Mouse (Mus musculus): ENCODE results near the gene Pigz. TPM values are rescaled to one million over a fixed set of nuclear protein-coding genes. Genes with fewer than 3 reads are reported as not detected.

The Pigz gene
- 1.1 and 1.4 TPM in 2 replicates for total RNA-seq (2012; rRNA removed)
- total RNA-seq (2014; rRNA removed): 2.8 and 2.9 TPM in 2 replicates
- polyA plus RNA-seq (2012; ENCODE audit: insufficient read length, low read depth): 6.4 and 7.1 TPM in 2 replicates

GRCm38 (mm10) chr16:31933751-31934549 lies at the start of gene Pigz:
TSS of gene Pigz (plus strand) at chr16:31933851.
- H3K79me2 ChIP-seq (replicated peaks; ENCODE audit: control insufficient read depth, extremely low read depth, insufficient read depth, poor library complexity, severe bottlenecking): no peaks in the 10 kb centered on the region
- peaks cover 9 to 68% of the 10 kb centered on the region in 2 experiments for H3K36me3 ChIP-seq (replicated peaks in 1 of 2; ENCODE audit: control insufficient read depth in 1 of 2, insufficient read depth in 1 of 2, low read length in 1 of 2)
- no peak for TF ChIP-seq ZKSCAN1 (IDR thresholded peaks at IDR 0.05; ENCODE audit: borderline replicate concordance, low read depth, low read length)
- H3K4me1 ChIP-seq (ENCODE audit: control insufficient read depth in 1 of 2, insufficient read depth in 2 of 2): peaks cover 1 to 22% of the 10 kb centered on the region in 2 experiments; a peak in 3 of 4 replicates
- in situ Hi-C loops (cut with MboI; ENCODE audit: low pct_ligation_motif_present, low pct_unique_long_range_greater_than_20kb, low sequenced_read_pairs) (no loop called here), dilution Hi-C loops (cut with MboI; ENCODE audit: extremely low pct_ligation_motif_present, extremely low pct_unique_long_range_greater_than_20kb, low sequenced_read_pairs) (no loop called here)
- no peak within 1 kb of the TSS for H3K4me2 ChIP-seq (ENCODE audit: insufficient read depth, low read depth, poor library complexity, severe bottlenecking)
- peak within 1 kb of the TSS in 1 of 3 experiments; percentile 21 for H3K4me3 ChIP-seq (replicated peaks in 1 of 3; ENCODE audit: low read depth in 2 of 3, low read length in 2 of 3, poor library complexity in 1 of 3)
- H3K27me3 ChIP-seq (replicated peaks): no peaks in the 10 kb centered on the region
- DNase-seq (ENCODE audit: extremely low read depth): no peak
- no peak within 1 kb of the TSS for H3K9ac ChIP-seq (ENCODE audit: insufficient read depth, low read depth)
- peaks cover 75% of the 10 kb centered on the region for H3K9me3 ChIP-seq (replicated peaks; ENCODE audit: low read length)
- H3K27ac ChIP-seq (ENCODE audit: insufficient read depth, low read depth): no peak within 1 kb of the TSS

GRCm38 (mm10) chr16:31883902-31884301 lies 49.7 kb upstream of the Pigz start:
- no peak overlapping the region for H3K4me3 ChIP-seq (replicated peaks in 1 of 3; ENCODE audit: low read depth in 2 of 3, low read length in 2 of 3, poor library complexity in 1 of 3)
- H3K36me3 ChIP-seq (replicated peaks in 1 of 2; ENCODE audit: control insufficient read depth in 1 of 2, insufficient read depth in 1 of 2, low read length in 1 of 2): no peaks in the 10 kb centered on the region
- H3K9me3 ChIP-seq (replicated peaks; ENCODE audit: low read length): no peaks in the 10 kb centered on the region
- dilution Hi-C loops (cut with MboI; ENCODE audit: extremely low pct_ligation_motif_present, extremely low pct_unique_long_range_greater_than_20kb, low sequenced_read_pairs): no loop called here
- no peak overlapping the region for H3K4me2 ChIP-seq (ENCODE audit: insufficient read depth, low read depth, poor library complexity, severe bottlenecking)
- no peak overlapping the region for H3K27ac ChIP-seq (ENCODE audit: insufficient read depth, low read depth)
- no peaks in the 10 kb centered on the region for H3K27me3 ChIP-seq (replicated peaks)
- no peak for TF ChIP-seq E2F4 (IDR thresholded peaks at IDR 0.05; ENCODE audit: insufficient replicate concordance, low read depth, low read length)
- TF ChIP-seq MAZ (IDR thresholded peaks at IDR 0.05; ENCODE audit: low read depth, low read length): no peak
- TF ChIP-seq TCF12 (IDR thresholded peaks at IDR 0.05; ENCODE audit: low read depth, low read length): no peak
- TF ChIP-seq MEF2A (IDR thresholded peaks at IDR 0.05; ENCODE audit: borderline replicate concordance, low read depth, low read length): no peak
- TF ChIP-seq USF2 (conservative IDR thresholded peaks at IDR 0.05; ENCODE audit: low read depth, low read length): no peak
- no peak for TF ChIP-seq CHD2 (IDR thresholded peaks at IDR 0.05; ENCODE audit: low read length)
- TF ChIP-seq MXI1 (IDR thresholded peaks at IDR 0.05; ENCODE audit: low read depth, low read length): no peak
- no peak for TF ChIP-seq POLR2A (IDR thresholded peaks at IDR 0.05; ENCODE audit: low read depth, low read length)
- TF ChIP-seq BHLHE40 (IDR thresholded peaks at IDR 0.05; ENCODE audit: low read depth, low read length): no peak
- TF ChIP-seq GABPA (IDR thresholded peaks at IDR 0.05; ENCODE audit: insufficient replicate concordance, low read depth, low read length): no peak
- no peak for TF ChIP-seq CHD1 (IDR thresholded peaks at IDR 0.05; ENCODE audit: low read depth, low read length)
- no peak for TF ChIP-seq JUND (conservative IDR thresholded peaks at IDR 0.05; ENCODE audit: low read depth, low read length)
- DNase-seq (ENCODE audit: extremely low read depth): no peak
- H3K79me2 ChIP-seq (replicated peaks; ENCODE audit: control insufficient read depth, extremely low read depth, insufficient read depth, poor library complexity, severe bottlenecking): no peaks in the 10 kb centered on the region
- in situ Hi-C loops (cut with MboI; ENCODE audit: low pct_ligation_motif_present, low pct_unique_long_range_greater_than_20kb, low sequenced_read_pairs): no loop called here
- no peak overlapping the region for H3K9ac ChIP-seq (ENCODE audit: insufficient read depth, low read depth)
- H3K4me1 ChIP-seq (ENCODE audit: control insufficient read depth in 1 of 2, insufficient read depth in 2 of 2): peaks cover 23 to 31% of the 10 kb centered on the region in 2 experiments
